Mouse (Mus musculus) layer of hippocampus, postnatal 10 days (tissue): ENCODE results near the gene Anln. TPM values are rescaled to one million over a fixed set of nuclear protein-coding genes. Genes with fewer than 3 reads are reported as not detected.
"Not testable (repeated sequence)": the region's sequence is repeated elsewhere in the genome, so short reads cannot be mapped to it uniquely, and the experiment has no call there.

Experiments used
- DNase-seq, 2 experiments: peaks; one replicate each; pipeline ENCODE4 v3.0.0; 2021; ENCODE audit warnings: low spot score in 2 of 2
- long read RNA-seq: library from polyadenylated mRNA; stranded (forward); transcript quantifications from one replicate; pipeline ENCODE4 v2.0.0, GENCODE M21; 2023
- total RNA-seq, 2 experiments: library from RNA; stranded (reverse); gene quantifications; 2 replicates each; pipeline ENCODE4 v1.2.3; 2021

The Anln gene
- 10 to 100 TPM; 10.1 to 11.2 TPM for total RNA-seq
- long read RNA-seq, partial matches to known transcripts, result 4 of 7 reads
- long read RNA-seq, other reads (novel, unspliced or antisense), result 3 of 7 reads

DNA sequence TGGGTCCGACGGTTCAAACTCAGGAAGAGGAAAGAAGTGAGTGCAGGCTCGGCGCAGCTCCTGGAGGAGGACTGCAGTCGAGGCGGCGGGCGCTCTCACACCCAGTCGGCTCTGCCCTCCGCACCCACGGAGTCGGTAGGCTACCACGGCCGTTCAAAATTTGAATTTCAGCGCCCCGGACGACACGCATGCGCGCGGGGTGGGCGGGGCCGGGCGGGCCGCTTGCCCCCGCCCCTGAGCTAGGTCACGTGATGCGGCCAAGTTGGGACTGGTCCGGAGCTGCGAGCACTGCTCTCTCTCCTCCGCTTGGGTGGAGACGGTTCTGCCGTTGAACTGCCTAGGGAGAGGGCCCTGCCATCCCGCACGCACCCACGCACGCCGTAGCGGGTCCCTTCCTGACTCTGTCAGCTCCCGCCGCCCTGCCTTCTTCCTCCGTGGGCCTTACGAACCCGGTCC lies at the start of gene Anln:
TSS of gene Anln (minus strand) at position 168 of the 456 bp plus-strand sequence.
- peak; percentile 87 to 91 for DNase-seq

- no peak for DNase-seq
Measured at GRCm38 (mm10) chr9:22434101-22434500, 45.1 kb upstream of the Anln start.

DNA sequence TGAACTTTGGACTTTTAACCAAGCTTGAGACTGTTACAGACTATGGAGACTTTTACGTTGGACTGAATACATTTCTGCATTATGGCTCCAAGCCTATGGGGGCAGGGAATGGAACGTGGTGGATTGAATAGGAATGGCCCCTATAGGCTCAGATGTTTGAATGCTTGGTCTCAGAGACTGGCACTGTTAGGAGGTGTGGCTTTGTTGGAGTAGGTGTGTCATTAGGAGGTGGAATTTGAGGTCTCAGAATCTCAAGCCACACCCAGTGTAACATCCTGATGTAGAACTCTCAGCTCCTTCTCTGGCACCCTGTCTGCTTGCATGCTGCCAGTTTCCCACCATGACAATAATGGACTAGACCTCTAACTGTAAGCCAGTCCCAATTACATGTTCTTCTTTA lies 44.2 kb upstream of the Anln start:
- no peak for DNase-seq

DNA sequence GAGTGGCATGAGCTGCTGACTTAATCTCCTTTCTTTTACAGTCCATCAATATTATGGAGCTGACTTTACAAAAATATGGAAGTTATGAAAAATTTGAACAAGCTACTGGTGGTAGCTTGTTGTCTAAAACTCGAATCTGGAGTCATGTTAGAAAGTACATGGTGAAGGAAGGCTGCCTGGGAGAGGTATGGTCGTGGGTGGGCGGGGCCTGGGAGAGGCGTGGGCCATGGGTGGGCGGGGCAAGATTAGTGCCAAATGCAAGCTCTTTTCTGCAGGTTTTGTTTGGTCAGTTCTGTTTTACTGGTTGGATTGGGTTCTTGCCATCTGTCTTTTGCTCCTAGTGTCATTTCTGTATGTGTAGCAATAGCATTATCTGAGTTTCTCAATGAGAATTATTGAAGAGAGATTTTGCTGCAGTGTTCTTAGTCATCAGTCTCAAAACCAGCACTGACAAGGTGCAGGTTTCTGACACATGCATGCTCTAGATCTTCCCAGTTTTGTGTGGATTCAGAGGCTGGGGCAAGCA lies 41.4 kb upstream of the Anln start:
- DNase-seq, result no peak

DNA sequence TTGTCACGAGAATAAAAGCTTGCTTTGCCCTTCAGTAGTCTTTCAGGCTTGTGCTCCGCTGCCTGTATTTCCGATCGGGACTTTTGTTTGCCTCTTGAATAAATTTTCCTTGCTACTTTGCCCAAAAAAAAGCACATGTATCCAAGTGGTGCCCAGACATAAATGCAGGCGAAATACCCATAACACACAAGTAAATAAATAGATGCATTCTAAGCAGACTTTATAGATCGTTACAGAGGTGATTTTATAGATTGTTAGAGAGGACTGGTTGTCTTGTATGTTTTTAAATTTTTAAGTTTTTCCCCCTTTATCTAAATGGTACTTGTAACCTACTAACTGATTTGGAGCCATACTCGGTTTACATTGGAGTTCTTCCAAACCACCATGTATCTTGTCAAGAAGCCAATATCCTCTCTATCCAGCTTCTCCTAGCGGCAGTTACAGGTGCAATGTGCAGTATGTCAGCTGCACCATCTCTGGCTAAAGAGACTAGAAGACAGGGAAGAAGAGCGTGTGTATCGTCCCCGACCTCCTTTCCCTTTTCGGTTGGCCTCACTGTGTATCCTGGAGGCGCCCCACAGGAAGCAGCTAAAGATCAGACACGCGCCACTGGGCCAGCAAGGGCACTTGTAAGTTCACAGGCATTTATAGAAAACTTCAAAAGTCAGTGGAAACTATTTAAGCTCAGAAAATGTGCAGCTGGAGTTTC lies 40.7 kb upstream of the Anln start:
- no peak for DNase-seq

GRCm38 (mm10) chr9:22428666-22429410 lies 39.9 kb upstream of the Anln start:
- DNase-seq, result no peak

- no peak for DNase-seq
Measured at GRCm38 (mm10) chr9:22428028-22428665, 39.2 kb upstream of the Anln start.

GRCm38 (mm10) chr9:22424719-22425118 lies 35.7 kb upstream of the Anln start:
- no peak for DNase-seq

- no peak for DNase-seq
Measured at GRCm38 (mm10) chr9:22424196-22424595, 35.2 kb upstream of the Anln start.

- DNase-seq, result no peak
Measured at GRCm38 (mm10) chr9:22423507-22423906, 34.5 kb upstream of the Anln start.

DNA sequence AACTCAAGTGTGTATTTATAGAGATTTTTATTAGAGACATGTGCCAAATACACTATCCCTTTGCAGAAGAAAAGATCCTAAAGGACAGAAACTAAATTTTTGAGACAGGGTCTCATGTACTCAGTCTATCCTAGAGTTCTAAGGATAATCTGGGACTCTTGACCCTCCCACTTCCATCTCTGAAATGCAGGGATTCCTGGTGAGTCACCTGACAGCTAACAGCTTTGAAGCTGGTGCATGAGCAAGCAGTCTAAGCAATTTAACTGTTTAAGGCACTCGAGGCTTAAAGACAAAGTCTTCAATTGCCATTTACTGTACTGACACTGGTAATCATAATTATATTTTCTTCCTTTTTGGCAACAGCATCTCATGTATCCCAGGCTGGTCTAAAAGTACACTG lies 33.6 kb upstream of the Anln start:
- DNase-seq, result no peak

- no peak for DNase-seq
Measured at GRCm38 (mm10) chr9:22420491-22420890, 31.5 kb upstream of the Anln start.

DNA sequence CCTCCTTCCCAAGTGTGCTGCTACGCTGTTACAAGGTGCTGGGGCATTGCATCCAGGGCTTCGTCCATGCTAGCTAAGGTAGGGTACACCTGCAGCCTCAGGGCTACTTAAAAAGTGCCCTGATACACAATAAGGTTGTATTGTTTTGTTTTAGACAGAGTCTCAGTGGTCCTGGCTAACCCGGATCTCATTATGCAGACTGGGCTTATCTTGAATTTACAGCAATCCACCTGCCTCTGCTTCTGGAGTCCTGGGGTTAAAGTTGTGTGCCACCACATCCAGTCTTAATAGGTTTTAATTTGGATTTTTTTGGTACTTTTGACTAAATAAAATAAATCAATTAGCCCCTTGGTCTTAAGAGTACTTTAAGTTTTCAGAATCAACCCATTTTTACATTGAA lies 30.9 kb upstream of the Anln start:
- DNase-seq, result no peak

- no peak for DNase-seq
Measured at GRCm38 (mm10) chr9:22417547-22417946, 28.6 kb upstream of the Anln start.

DNA sequence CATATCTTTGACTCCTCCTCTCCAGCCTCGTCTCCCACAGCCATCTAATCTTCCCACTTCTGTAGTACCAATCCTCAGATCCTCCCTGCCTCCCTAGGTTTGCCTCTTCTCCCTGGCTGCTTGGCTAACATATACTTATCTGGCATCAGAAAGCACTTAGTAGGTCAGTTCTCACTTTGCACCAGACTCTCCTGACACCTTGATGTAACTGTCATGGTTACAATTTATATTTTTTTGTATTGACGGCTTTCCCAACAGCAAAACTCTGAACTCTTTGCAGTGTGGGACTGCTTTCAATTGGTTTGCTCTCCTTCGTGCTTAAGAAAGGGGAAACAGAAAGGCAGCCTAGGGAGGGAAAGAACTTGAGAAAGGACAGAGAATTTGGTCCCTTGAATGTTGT lies 27.2 kb upstream of the Anln start:
- DNase-seq, result no peak

DNA sequence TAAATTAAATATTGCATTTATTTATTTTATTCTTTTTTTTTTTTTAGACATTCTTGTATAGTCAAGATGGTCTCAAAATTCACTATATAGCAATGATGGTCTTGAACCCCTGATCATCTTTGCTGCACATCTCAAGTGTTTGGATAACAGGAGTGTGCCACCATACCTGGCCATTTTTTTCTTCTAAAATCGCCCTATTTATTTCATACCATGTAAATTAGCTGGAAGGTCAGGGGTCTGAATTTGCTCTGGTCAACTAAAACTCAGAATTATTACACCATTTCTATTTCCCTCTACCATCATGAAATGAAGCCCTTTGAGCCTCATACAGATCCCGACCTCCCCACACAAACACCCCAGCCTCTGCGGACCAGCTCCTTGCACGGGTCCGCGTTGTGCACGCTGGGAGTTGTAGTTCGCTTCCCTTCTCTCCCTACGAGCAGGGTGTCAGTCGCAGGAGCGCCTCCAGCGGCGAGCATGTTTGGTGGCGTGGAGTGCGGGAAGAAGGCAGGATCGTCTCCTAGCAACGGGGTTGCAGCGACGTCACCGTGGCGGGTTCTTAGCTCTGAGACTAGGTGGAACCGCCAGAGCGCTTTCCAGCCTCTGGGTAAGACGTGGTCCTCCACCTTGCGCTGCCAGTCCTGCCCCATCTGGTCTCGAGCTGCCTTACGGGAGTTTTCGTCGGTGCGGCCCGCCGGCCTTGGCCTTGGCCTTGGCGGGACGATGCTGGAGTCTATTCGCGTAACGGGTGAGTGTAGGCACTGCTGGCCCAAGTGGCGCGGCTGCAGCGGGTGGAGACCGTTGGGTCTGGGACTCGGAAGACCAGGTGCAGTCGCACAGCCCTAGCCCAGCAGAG lies 22.2 kb upstream of the Anln start, which contains the start of gene 9530077C05Rik:
TSS of gene 9530077C05Rik (plus strand) at position 512 of the 856 bp plus-strand sequence.
- peak; percentile 98 for DNase-seq

GRCm38 (mm10) chr9:22409501-22409900 lies 20.5 kb upstream of the Anln start:
- no peak for DNase-seq

- not testable (repeated sequence) for DNase-seq
Measured at GRCm38 (mm10) chr9:22408344-22408743, 19.4 kb upstream of the Anln start.

DNA sequence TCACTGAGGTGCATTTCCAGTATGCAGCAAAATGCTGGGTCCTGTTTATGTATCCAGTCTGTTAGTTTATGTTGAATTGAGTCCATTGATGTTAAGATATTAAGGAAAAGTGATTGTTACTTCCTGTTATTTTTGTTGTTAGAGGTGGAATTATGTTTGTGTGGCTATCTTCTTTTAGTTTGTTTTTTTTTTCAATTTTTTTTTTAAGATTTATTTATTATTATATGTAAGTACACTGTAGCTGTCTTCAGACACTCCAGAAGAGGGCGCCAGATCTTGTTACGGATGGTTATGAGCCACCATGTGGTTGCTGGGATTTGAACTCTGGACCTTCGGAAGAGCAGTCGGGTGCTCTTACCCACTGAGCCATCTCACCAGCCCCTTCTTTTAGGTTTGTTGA lies 18.6 kb upstream of the Anln start:
- not testable (repeated sequence) for DNase-seq

DNA sequence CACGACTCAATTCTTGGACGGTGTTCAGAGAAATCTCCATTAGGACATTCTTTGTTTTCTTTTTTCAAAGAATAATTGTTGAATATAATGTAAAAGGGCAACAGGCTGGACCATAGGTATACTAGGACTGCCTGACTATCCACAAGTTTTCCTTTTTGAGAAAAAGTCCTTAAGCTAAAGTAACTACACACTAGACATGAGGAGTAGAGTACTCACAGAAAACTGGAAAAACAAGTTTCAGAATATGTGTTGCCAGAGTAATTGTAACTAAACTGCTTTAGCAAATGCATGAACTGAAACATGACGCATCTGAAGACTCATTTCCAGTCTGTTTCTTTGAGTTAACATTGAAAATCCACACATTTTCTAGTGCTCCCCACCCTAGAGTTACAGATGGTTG lies 16.4 kb upstream of the Anln start:
- DNase-seq, result no peak

DNA sequence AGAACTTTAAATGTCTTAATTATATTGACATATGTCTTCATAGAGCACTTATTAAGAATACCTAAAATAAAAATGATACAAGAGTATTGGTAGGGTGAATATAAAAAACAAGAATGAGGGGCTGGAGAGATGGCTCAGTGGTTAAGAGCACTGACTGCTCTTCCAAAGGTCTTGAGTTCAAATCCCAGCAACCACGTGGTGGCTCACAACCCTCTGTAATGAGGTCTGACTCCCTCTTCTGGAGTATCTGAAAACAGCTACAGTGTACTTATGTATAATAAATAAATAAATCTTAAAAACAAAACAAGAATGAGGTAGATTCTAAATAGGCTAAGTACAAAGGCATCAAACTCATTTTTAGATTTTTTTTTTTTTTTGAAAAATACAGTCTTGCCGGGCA lies 14.5 kb upstream of the Anln start:
- DNase-seq, result not testable (repeated sequence)
